Mouse (Mus musculus) embryo, embryonic 9.5 days (tissue): ENCODE results near the gene L3mbtl1.
A peak's percentile ranks its signal among the peaks of the same experiment; 100 is the strongest.

ENCODE experiments used
- DNase-seq: peaks from one replicate; pipeline ENCODE4 v3.0.0-alpha.2; 2017; ENCODE audit errors: extremely low spot score

L3mbtl1 gene

GRCm38 (mm10) chr2:162993881-162994616 lies 50.8 kb downstream of the L3mbtl1 start:
- DNase-seq = no peak

GRCm38 (mm10) chr2:162998528-162999230 lies 55.4 kb downstream of the L3mbtl1 start:
- peak; percentile 76 for DNase-seq

- DNase-seq = peak; percentile 47
Observed at GRCm38 (mm10) chr2:162999744-163000143, 56.5 kb downstream of the L3mbtl1 start.

GRCm38 (mm10) chr2:163001071-163001470 lies 57.8 kb downstream of the L3mbtl1 start:
- no peak for DNase-seq

- DNase-seq = no peak
Observed at GRCm38 (mm10) chr2:163007299-163007698, 64.0 kb downstream of the L3mbtl1 start.

- peak; percentile 92 for DNase-seq
Observed at GRCm38 (mm10) chr2:163016916-163017743, 73.9 kb downstream of the L3mbtl1 start, which contains the start of gene Ift52. Gene Ift52 (plus strand): TSS chr2:163017354.
